Mouse (Mus musculus) limb, embryonic 11.5 days (tissue): ENCODE data around the gene Olfr648. TPM values are rescaled to one million over a fixed set of nuclear protein-coding genes. Genes with fewer than 3 reads are reported as not detected.

Source experiments
- ATAC-seq: fragments of 200-750 bp; cut with Nextera tagmentation; 2 replicates; pipeline ENCODE4 v1.8.0; 2017; ENCODE audit warnings: low read depth; ENCODE audit not compliant: insufficient number of reproducible peaks, low FRiP score, low TSS enrichment
- DNase-seq: peaks from one replicate; pipeline ENCODE4 v3.0.0-alpha.2; 2015; ENCODE audit warnings: low spot score
- H3K27ac ChIP-seq: fragments of 300-500 bp; sonication (generic); replicated peaks from 2 replicates; pipeline ENCODE4 v1.5.1; 2014; ENCODE audit warnings: low read depth, mild to moderate bottlenecking, low read length
- H3K27me3 ChIP-seq: fragments of 300-500 bp; sonication (generic); 2 replicates; pipeline ENCODE4 v1.6.1; 2014; ENCODE audit warnings: mild to moderate bottlenecking, low read length, mixed read lengths; ENCODE audit not compliant: control insufficient read depth, insufficient read depth
- H3K36me3 ChIP-seq: fragments of 300-500 bp; sonication (generic); 2 replicates; pipeline ENCODE4 v1.6.1; 2014; ENCODE audit warnings: mild to moderate bottlenecking, low read length, moderate library complexity, mixed read lengths; ENCODE audit not compliant: control insufficient read depth, insufficient read depth
- H3K4me1 ChIP-seq: fragments of 300-500 bp; sonication (generic); 2 replicates; pipeline ENCODE4 v1.6.1; 2014; ENCODE audit warnings: low read length, mixed read lengths; ENCODE audit not compliant: control insufficient read depth, insufficient read depth
- H3K4me2 ChIP-seq: fragments of 300-500 bp; sonication (generic); 2 replicates; pipeline ENCODE4 v1.6.1; 2014; ENCODE audit warnings: low read depth, mild to moderate bottlenecking, moderate library complexity; ENCODE audit not compliant: severe bottlenecking
- H3K4me3 ChIP-seq: fragments of 300-500 bp; sonication (generic); 2 replicates; pipeline ENCODE4 v1.5.1; 2014; ENCODE audit warnings: low read depth, low read length
- H3K9ac ChIP-seq: fragments of 300-500 bp; sonication (generic); 2 replicates; pipeline ENCODE4 v1.6.1; 2014; ENCODE audit warnings: mild to moderate bottlenecking, low read length
- H3K9me3 ChIP-seq: fragments of 300-500 bp; sonication (generic); 2 replicates; pipeline ENCODE4 v1.6.1; 2016; ENCODE audit warnings: low read length; ENCODE audit not compliant: control insufficient read depth
- WGBS: fragments of 180-500 bp; shearing (Covaris S2); extraction: QIAGEN DNeasy Blood & Tissue Kit; methylation state at CpG from one replicate; pipeline ENCODE4 v1.1.7; 2014; 5-methylcytosine and 5-hydroxymethylcytosine counted together
- polyA plus RNA-seq: library from polyadenylated mRNA; unstranded; fragments of >200 nt; fragmentation: Nextera tagmentation; extraction: Ambion mirVana; gene quantifications from 2 replicates; pipeline ENCODE4 v1.2.1, GENCODE M21; 2014

Olfr648 gene
- polyA plus RNA-seq, 1 experiment from 2014 or later = 0.25 TPM

- Histone ChIP-seq H3K9ac (no peak overlapping the region), H3K4me1 (no peaks in the 10 kb centered on the region), H3K4me2 (no peak overlapping the region), H3K27me3 (no peaks in the 10 kb centered on the region), H3K9me3 (no peaks in the 10 kb centered on the region), H3K27ac (no peak overlapping the region), H3K4me3 (no peak overlapping the region), H3K36me3 (no peaks in the 10 kb centered on the region)
- WGBS = 55% methylated on average over 9 of the region's 9 CpGs
- no peak for DNase-seq
- ATAC-seq = no peak
Observed at GRCm38 (mm10) chr7:104191275-104191674, 8.1 kb upstream of the Olfr648 start.

DNA sequence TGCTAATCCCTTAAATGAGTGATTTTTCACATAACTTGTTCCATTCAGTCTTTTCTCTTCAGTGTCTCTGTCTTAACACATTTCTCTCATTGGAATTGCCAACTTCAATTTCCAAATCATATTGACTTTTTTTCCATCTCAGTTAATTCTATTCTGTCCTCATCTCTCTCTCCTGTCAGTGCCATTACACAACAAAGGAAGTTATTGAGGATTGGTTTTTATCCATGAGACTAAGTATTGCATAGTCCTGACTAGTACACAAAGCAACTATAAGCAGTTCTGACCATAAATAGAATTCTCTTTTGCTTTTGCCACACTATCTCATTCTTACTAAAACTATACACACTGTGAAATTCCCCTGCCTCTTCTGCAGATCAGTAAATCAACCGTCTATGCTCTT is 4.1 kb downstream of the Olfr648 start:
- 90% methylated on average over 1 of the region's 1 CpGs for WGBS
- Histone ChIP-seq H3K4me2 (no peak overlapping the region), H3K9me3 (no peaks in the 10 kb centered on the region), H3K9ac (no peak overlapping the region), H3K4me1 (no peaks in the 10 kb centered on the region), H3K36me3 (no peaks in the 10 kb centered on the region), H3K27ac (no peak overlapping the region), H3K4me3 (no peak overlapping the region), H3K27me3 (no peaks in the 10 kb centered on the region)
- ATAC-seq = no peak
- DNase-seq = no peak

DNA sequence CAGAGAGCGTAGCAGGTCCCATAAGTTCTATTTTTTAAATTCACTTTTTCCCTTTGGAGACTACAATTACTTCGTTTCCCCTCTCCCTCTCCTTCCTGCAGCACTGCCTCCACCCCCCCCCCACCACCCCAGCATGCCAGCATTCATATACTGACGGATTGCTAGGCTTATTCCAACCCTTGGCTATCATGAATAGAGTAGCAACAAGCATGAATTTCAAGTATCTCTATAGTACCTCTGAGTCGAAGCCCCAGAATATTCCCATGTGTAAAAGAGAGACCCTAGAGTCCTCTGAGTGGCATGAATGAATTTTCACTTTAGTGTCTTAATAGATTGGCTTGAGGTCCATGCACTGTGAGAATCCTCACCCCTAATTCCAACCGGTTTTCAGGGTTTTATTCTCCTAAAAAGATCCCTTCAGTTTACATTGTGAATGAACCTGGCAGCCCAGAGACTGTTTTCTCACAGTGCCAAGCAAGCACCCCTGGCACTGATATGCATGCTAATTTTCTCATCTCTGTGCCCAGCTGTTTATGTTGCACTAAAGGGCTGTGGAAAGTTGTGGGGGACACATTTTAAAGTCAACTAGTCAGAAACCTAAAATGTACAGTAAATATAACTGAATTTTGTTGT is 4.7 kb downstream of the Olfr648 start:
- WGBS = 74% methylated on average over 5 of the region's 5 CpGs
- ATAC-seq = no peak
- Histone ChIP-seq H3K27me3 (no peaks in the 10 kb centered on the region), H3K4me1 (no peaks in the 10 kb centered on the region), H3K9me3 (no peaks in the 10 kb centered on the region), H3K27ac (no peak overlapping the region), H3K4me2 (no peak overlapping the region), H3K36me3 (no peaks in the 10 kb centered on the region), H3K4me3 (no peak overlapping the region), H3K9ac (no peak overlapping the region)
- DNase-seq = no peak

GRCm38 (mm10) chr7:104175085-104175484 is 8.1 kb downstream of the Olfr648 start:
- no peak overlapping the region for H3K4me3 ChIP-seq
- DNase-seq = no peak
- no peaks in the 10 kb centered on the region for H3K4me1 ChIP-seq
- no peak overlapping the region for H3K4me2 ChIP-seq
- no peaks in the 10 kb centered on the region for H3K36me3 ChIP-seq
- no peaks in the 10 kb centered on the region for H3K9me3 ChIP-seq
- no peak overlapping the region for H3K9ac ChIP-seq
- WGBS = 92% methylated on average over 1 of the region's 1 CpGs
- H3K27me3 ChIP-seq = no peaks in the 10 kb centered on the region
- no peak overlapping the region for H3K27ac ChIP-seq
- ATAC-seq = no peak

DNA sequence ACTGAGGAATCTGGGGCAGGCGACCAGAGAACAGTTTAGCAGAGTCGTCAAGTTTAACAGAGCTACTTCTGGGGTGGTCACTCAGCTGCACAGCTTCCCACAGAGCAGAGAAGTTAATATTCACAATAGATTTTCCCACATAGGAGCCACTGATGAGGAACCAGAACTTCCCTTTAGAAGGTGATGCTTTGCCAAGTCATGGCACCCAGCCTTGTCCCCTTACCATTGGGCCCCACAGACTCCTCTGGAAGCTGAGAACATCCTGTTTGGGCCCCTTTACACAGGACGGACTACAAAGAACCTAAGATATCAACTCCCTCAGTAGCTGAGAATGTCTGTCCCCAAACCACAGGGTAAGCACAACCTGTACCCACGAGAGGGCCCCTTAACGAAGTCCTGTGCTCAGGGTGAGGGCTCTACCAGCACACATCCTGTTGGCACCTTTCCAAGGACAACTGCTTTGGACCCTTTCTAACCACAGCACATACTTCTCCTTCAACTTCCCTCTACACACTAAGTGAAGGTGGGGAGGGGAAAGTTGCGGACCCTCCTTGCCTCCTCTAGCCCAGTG is 13.5 kb downstream of the Olfr648 start:
- Histone ChIP-seq H3K4me1 (no peaks in the 10 kb centered on the region), H3K4me2 (no peak overlapping the region), H3K9ac (no peak overlapping the region), H3K27me3 (no peaks in the 10 kb centered on the region), H3K4me3 (no peak overlapping the region), H3K36me3 (no peaks in the 10 kb centered on the region), H3K9me3 (no peaks in the 10 kb centered on the region), H3K27ac (no peak overlapping the region)
- ATAC-seq = no peak
- 83% methylated on average over 6 of the region's 6 CpGs for WGBS
- no peak for DNase-seq

DNA sequence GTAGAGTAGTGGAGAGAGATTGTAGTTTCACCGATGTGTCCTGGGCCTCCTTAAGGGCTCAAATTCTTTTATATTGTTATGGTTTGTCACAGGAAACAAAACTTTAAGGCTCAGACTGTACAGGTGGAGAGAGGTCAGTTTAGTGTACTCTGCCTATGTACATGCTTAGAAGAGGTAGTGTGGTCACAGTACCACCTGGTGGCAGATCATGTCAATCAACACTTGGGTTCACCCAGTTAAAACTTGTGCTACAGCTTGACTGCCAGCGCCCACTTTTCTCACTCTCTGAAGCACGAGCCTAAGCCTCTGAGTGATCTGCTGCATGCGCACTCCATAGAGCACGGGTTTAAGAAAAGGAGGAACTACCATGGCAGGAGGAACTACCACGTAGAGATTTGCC is 16.1 kb downstream of the Olfr648 start:
- no peaks in the 10 kb centered on the region for H3K27me3 ChIP-seq
- H3K36me3 ChIP-seq = no peaks in the 10 kb centered on the region
- H3K9me3 ChIP-seq = no peaks in the 10 kb centered on the region
- WGBS = 80% methylated on average over 6 of the region's 6 CpGs
- H3K27ac ChIP-seq = no peak overlapping the region
- no peak for DNase-seq
- H3K4me2 ChIP-seq = no peak overlapping the region
- no peak for ATAC-seq
- H3K4me3 ChIP-seq = no peak overlapping the region
- no peak overlapping the region for H3K9ac ChIP-seq
- no peaks in the 10 kb centered on the region for H3K4me1 ChIP-seq

DNA sequence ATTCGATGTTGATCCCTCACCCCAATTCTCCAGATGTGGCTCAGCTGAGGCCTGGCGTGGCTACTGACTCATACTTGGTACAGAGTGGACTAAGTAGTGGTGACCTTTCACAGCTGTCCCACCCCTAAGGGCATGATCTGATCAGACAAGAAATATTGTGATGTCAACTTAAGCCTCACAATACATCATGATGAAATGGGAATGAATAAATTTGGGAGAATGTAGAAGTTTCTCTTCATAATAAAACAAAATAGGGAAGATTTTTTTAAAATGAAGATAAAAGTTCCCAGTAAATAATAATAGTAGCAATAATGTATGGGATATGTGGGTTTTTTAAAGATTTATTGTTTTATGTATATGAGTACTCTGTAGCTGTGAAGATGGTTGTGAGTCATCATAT is 32.7 kb downstream of the Olfr648 start, which contains the start of gene Ubqlnl:
Gene Ubqlnl, minus strand, starts transcription at position 101 of the 400 bp plus-strand sequence.
- no peak for ATAC-seq
- H3K4me2 ChIP-seq = no peak within 1 kb of the TSS
- H3K4me1 ChIP-seq = no peaks in the 10 kb centered on the region
- no peak for DNase-seq
- WGBS = 92% methylated on average over 2 of the region's 2 CpGs
- no peaks in the 10 kb centered on the region for H3K27me3 ChIP-seq
- H3K9me3 ChIP-seq = no peaks in the 10 kb centered on the region
- H3K36me3 ChIP-seq = no peaks in the 10 kb centered on the region
- H3K27ac ChIP-seq = no peak within 1 kb of the TSS
- no peak within 1 kb of the TSS for H3K9ac ChIP-seq
- H3K4me3 ChIP-seq = no peak within 1 kb of the TSS

DNA sequence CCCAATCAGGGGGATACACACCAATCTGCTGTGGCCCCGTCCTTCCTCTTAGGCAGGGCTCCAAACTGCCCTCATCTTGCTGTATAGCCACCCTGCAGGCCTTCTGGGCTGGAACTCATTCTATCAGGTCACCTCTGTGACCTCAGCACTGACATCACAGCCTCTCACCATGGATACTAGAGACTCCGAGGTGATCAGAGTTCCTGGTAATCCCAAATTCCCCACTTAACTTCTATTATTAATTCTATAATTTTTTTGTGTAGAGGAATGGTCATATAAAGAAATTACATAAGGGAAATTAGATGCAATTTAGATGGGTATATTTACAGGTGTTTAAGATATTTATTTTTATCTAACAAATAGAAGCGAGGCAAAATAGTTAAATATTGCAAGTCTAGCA is 40.0 kb downstream of the Olfr648 start, which contains the start of gene Ubqln3:
Gene Ubqln3, minus strand, starts transcription at position 101 of the 400 bp plus-strand sequence.
- H3K4me2 ChIP-seq = no peak within 1 kb of the TSS
- DNase-seq = no peak

GRCm38 (mm10) chr7:104137305-104137704 is 45.9 kb downstream of the Olfr648 start, which contains the start of gene Olfr643:
Gene Olfr643, minus strand, starts transcription at chr7:104137405.
- ATAC-seq (no peak), DNase-seq (no peak)
- no peak within 1 kb of the TSS for H3K4me3 ChIP-seq
- no peak within 1 kb of the TSS for H3K9ac ChIP-seq
- H3K4me2 ChIP-seq = no peak within 1 kb of the TSS
- 87% methylated on average over 5 of the region's 5 CpGs for WGBS
- no peaks in the 10 kb centered on the region for H3K36me3 ChIP-seq
- no peak within 1 kb of the TSS for H3K27ac ChIP-seq
- no peaks in the 10 kb centered on the region for H3K4me1 ChIP-seq
- no peaks in the 10 kb centered on the region for H3K27me3 ChIP-seq
- no peaks in the 10 kb centered on the region for H3K9me3 ChIP-seq

More for the DNA sequence above, 40.0 kb downstream of the Olfr648 start, which contains the start of gene Ubqln3:
- no peak within 1 kb of the TSS for H3K9ac ChIP-seq
- WGBS = 79% methylated on average over 3 of the region's 3 CpGs
- H3K9me3 ChIP-seq = no peaks in the 10 kb centered on the region
- ATAC-seq = no peak
- H3K4me3 ChIP-seq = no peak within 1 kb of the TSS
- no peak within 1 kb of the TSS for H3K27ac ChIP-seq
- no peaks in the 10 kb centered on the region for H3K36me3 ChIP-seq
- no peaks in the 10 kb centered on the region for H3K4me1 ChIP-seq
- H3K27me3 ChIP-seq = no peaks in the 10 kb centered on the region
